Mouse (Mus musculus): ENCODE results near the gene Jmjd8. TPM values are rescaled to one million over a fixed set of nuclear protein-coding genes. Genes with fewer than 3 reads are reported as not detected.

Jmjd8 gene
- polyA plus RNA-seq, 1 experiment: 10.8 TPM

- TF ChIP-seq MYOD1 (IDR thresholded peaks at IDR 0.05; ENCODE audit: control insufficient read depth, insufficient read length, low read depth): no peak
- no peak for TF ChIP-seq USF1 (IDR thresholded peaks at IDR 0.05; ENCODE audit: low read depth)
- no peak for TF ChIP-seq FOSL1 (IDR thresholded peaks at IDR 0.05; ENCODE audit: insufficient read depth, low read length, poor library complexity, severe bottlenecking)
- no peak for TF ChIP-seq MYOG (IDR thresholded peaks at IDR 0.05; ENCODE audit: control insufficient read depth, extremely low read depth, insufficient read length)
- no peak for TF ChIP-seq MAX (IDR thresholded peaks at IDR 0.05)
- TF ChIP-seq CEBPB (IDR thresholded peaks at IDR 0.05; ENCODE audit: low read depth): no peak
- no peak for TF ChIP-seq CTCF (IDR thresholded peaks at IDR 0.05; ENCODE audit: control insufficient read depth, insufficient read depth, insufficient read length)
- Histone ChIP-seq H3K27me3 (ENCODE audit: control insufficient read depth, insufficient read depth, insufficient read length) (no peaks in the 10 kb centered on the region), H3ac (ENCODE audit: control insufficient read depth, insufficient read length, low read depth) (peak within 1 kb of the TSS; percentile 75)
Measured at GRCm38 (mm10) chr17:25823452-25823851, 5.2 kb upstream of the Jmjd8 start, which contains the start of gene Wdr24. Gene Wdr24 (plus strand): TSS chr17:25823627.

DNA sequence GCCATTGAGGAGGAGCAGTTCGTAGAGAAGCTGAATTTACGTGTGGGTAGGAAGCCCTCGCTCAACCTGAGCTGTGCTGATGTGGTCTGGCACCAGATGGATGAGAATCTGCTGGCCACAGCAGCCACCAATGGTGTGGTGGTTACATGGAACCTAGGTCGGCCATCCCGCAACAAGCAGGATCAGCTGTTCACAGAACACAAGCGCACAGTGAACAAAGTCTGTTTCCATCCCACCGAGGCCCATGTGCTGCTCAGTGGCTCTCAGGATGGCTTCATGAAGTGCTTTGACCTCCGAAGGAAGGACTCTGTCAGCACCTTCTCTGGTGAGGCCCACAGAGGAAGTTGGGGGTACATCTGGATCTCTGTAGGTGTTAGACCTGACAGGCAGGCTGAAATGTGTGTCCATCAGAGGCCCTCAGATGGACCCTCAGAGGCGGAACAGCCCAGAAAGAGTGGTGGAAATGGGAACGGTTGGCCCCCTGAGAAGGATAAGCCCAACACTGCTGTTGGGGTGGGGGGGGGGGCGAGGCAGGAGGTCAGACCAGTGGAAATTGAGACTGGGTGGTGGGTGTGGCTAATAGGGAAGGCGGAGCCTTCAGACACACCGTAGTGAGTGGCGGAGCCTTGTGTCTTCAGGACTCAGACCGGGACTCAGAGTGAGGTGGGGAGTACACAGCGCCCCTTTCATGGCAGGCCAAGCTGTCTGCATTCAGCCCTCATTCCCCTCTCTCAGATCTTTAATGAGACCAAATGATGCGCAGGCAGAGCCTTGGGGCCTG lies 4.1 kb upstream of the Jmjd8 start:
- no peak for TF ChIP-seq CEBPB (IDR thresholded peaks at IDR 0.05; ENCODE audit: low read depth)
- no peak for TF ChIP-seq MYOD1 (IDR thresholded peaks at IDR 0.05; ENCODE audit: control insufficient read depth, insufficient read length, low read depth)
- no peak for TF ChIP-seq USF1 (IDR thresholded peaks at IDR 0.05; ENCODE audit: low read depth)
- TF ChIP-seq MYOG (IDR thresholded peaks at IDR 0.05; ENCODE audit: control insufficient read depth, extremely low read depth, insufficient read length): no peak
- TF ChIP-seq FOSL1 (IDR thresholded peaks at IDR 0.05; ENCODE audit: insufficient read depth, low read length, poor library complexity, severe bottlenecking): no peak
- TF ChIP-seq MAX (IDR thresholded peaks at IDR 0.05): no peak
- TF ChIP-seq CTCF (IDR thresholded peaks at IDR 0.05; ENCODE audit: control insufficient read depth, insufficient read depth, insufficient read length): no peak
- Histone ChIP-seq H3K36me3 (ENCODE audit: control insufficient read depth, insufficient read depth) (peaks cover 3% of the 10 kb centered on the region), H3K79me2 (ENCODE audit: control insufficient read depth, insufficient read depth) (peaks cover 13% of the 10 kb centered on the region), H3K27me3 (ENCODE audit: control insufficient read depth, insufficient read depth, insufficient read length) (no peaks in the 10 kb centered on the region), H3ac (ENCODE audit: control insufficient read depth, insufficient read length, low read depth) (no peak overlapping the region), H3K4me3 (ENCODE audit: insufficient read depth, poor library complexity, severe bottlenecking) (no peak overlapping the region), H3K79me3 (ENCODE audit: low read depth) (no peaks in the 10 kb centered on the region)

More at GRCm38 (mm10) chr17:25823452-25823851, 5.2 kb upstream of the Jmjd8 start, which contains the start of gene Wdr24:
- Histone ChIP-seq H3K79me2 (ENCODE audit: control insufficient read depth, insufficient read depth) (peaks cover 13% of the 10 kb centered on the region), H3K79me3 (ENCODE audit: low read depth) (no peaks in the 10 kb centered on the region), H3K36me3 (ENCODE audit: control insufficient read depth, insufficient read depth) (no peaks in the 10 kb centered on the region), H3K4me3 (ENCODE audit: insufficient read depth, poor library complexity, severe bottlenecking) (peak within 1 kb of the TSS; percentile 57)

DNA sequence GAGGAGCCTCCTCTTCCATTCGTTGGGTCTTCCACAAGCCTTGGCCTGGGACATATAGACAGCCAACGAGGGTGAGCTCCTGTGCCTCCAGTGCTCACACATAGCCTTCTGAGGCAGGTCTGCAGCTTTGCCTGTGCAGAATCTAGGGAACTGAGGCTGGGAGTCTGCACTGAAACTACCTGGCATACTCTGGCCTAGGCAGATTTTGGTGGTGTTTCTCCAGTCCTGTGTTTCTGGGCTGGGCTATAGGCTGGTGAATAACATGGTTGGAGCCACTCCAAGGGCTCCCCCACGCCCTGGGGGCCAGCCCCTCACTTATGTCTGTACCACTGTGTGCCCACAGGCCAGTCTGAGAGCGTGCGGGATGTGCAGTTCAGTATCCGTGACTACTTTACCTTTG lies 3.4 kb upstream of the Jmjd8 start:
- Histone ChIP-seq H3K36me3 (ENCODE audit: control insufficient read depth, insufficient read depth) (peaks cover 10% of the 10 kb centered on the region), H3ac (ENCODE audit: control insufficient read depth, insufficient read length, low read depth) (no peak overlapping the region), H3K4me3 (ENCODE audit: insufficient read depth, poor library complexity, severe bottlenecking) (no peak overlapping the region), H3K27me3 (ENCODE audit: control insufficient read depth, insufficient read depth, insufficient read length) (no peaks in the 10 kb centered on the region), H3K79me2 (ENCODE audit: control insufficient read depth, insufficient read depth) (peaks cover 17% of the 10 kb centered on the region), H3K79me3 (ENCODE audit: low read depth) (no peaks in the 10 kb centered on the region)
- no peak for TF ChIP-seq CEBPB (IDR thresholded peaks at IDR 0.05; ENCODE audit: low read depth)

DNA sequence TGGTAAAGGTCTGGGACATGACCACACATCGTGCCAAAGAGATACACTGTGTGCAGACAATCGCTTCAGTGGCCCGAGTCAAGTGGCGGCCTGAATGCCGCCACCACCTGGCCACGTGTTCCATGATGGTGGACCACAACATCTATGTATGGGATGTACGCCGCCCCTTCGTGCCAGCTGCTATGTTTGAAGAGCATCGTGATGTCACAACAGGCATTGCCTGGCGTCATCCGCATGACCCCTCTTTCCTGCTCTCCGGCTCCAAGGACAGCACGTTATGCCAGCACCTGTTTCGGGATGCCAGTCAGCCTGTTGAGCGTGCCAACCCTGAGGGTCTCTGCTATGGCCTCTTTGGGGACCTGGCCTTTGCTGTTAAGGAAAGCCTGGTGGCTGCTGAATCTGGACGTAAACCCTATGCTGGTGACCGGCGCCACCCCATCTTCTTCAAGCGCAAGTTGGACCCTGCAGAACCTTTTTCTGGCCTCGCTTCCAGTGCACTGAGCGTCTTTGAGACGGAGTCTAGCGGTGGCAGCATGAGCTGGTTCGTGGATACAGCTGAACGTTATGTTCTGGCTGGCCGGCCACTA lies 2.6 kb upstream of the Jmjd8 start:
- Histone ChIP-seq H3K79me2 (ENCODE audit: control insufficient read depth, insufficient read depth) (peaks cover 25% of the 10 kb centered on the region), H3K27me3 (ENCODE audit: control insufficient read depth, insufficient read depth, insufficient read length) (no peaks in the 10 kb centered on the region), H3ac (ENCODE audit: control insufficient read depth, insufficient read length, low read depth) (no peak overlapping the region), H3K79me3 (ENCODE audit: low read depth) (peaks cover 4% of the 10 kb centered on the region), H3K36me3 (ENCODE audit: control insufficient read depth, insufficient read depth) (peaks cover 17% of the 10 kb centered on the region), H3K4me3 (ENCODE audit: insufficient read depth, poor library complexity, severe bottlenecking) (no peak overlapping the region)
- TF ChIP-seq USF1 (IDR thresholded peaks at IDR 0.05; ENCODE audit: low read depth) (no peak), MAX (IDR thresholded peaks at IDR 0.05) (no peak), FOSL1 (IDR thresholded peaks at IDR 0.05; ENCODE audit: insufficient read depth, low read length, poor library complexity, severe bottlenecking) (no peak), MYOG (IDR thresholded peaks at IDR 0.05; ENCODE audit: control insufficient read depth, extremely low read depth, insufficient read length) (no peak)

GRCm38 (mm10) chr17:25827011-25827410 lies 1.7 kb upstream of the Jmjd8 start:
- Histone ChIP-seq H3K79me2 (ENCODE audit: control insufficient read depth, insufficient read depth) (peaks cover 34% of the 10 kb centered on the region), H3K4me3 (ENCODE audit: insufficient read depth, poor library complexity, severe bottlenecking) (no peak overlapping the region), H3K79me3 (ENCODE audit: low read depth) (peaks cover 13% of the 10 kb centered on the region), H3K27me3 (ENCODE audit: control insufficient read depth, insufficient read depth, insufficient read length) (no peaks in the 10 kb centered on the region), H3ac (ENCODE audit: control insufficient read depth, insufficient read length, low read depth) (no peak overlapping the region), H3K36me3 (ENCODE audit: control insufficient read depth, insufficient read depth) (peaks cover 24% of the 10 kb centered on the region)
- TF ChIP-seq FOSL1 (IDR thresholded peaks at IDR 0.05; ENCODE audit: insufficient read depth, low read length, poor library complexity, severe bottlenecking): no peak
- no peak for TF ChIP-seq MYOG (IDR thresholded peaks at IDR 0.05; ENCODE audit: control insufficient read depth, extremely low read depth, insufficient read length)

- Histone ChIP-seq H3K36me3 (ENCODE audit: control insufficient read depth, insufficient read depth) (peaks cover 24% of the 10 kb centered on the region), H3K4me3 (ENCODE audit: insufficient read depth, poor library complexity, severe bottlenecking) (no peak overlapping the region), H3K79me3 (ENCODE audit: low read depth) (peaks cover 19% of the 10 kb centered on the region), H3ac (ENCODE audit: control insufficient read depth, insufficient read length, low read depth) (no peak overlapping the region), H3K79me2 (ENCODE audit: control insufficient read depth, insufficient read depth) (peaks cover 41% of the 10 kb centered on the region), H3K27me3 (ENCODE audit: control insufficient read depth, insufficient read depth, insufficient read length) (no peaks in the 10 kb centered on the region)
- TF ChIP-seq MAX (IDR thresholded peaks at IDR 0.05) (no peak), MYOD1 (IDR thresholded peaks at IDR 0.05; ENCODE audit: control insufficient read depth, insufficient read length, low read depth) (no peak), CTCF (IDR thresholded peaks at IDR 0.05; ENCODE audit: control insufficient read depth, insufficient read depth, insufficient read length) (no peak), USF1 (IDR thresholded peaks at IDR 0.05; ENCODE audit: low read depth) (no peak), MYOG (IDR thresholded peaks at IDR 0.05; ENCODE audit: control insufficient read depth, extremely low read depth, insufficient read length) (no peak), FOSL1 (IDR thresholded peaks at IDR 0.05; ENCODE audit: insufficient read depth, low read length, poor library complexity, severe bottlenecking) (no peak), CEBPB (IDR thresholded peaks at IDR 0.05; ENCODE audit: low read depth) (no peak)
Measured at GRCm38 (mm10) chr17:25827546-25828222, 983 bp upstream of the Jmjd8 start.
